Mouse (Mus musculus): Measurements from ENCODE around the gene Tex45. TPM values are rescaled to one million over a fixed set of nuclear protein-coding genes. Genes with fewer than 3 reads are reported as not detected.
A peak's percentile ranks its signal among the peaks of the same experiment; 100 is the strongest.

Gene Tex45
- total and polyA plus RNA-seq, 2 experiments from 2014 or later = 0.68 TPM; not detected in 1

- 4% methylated on average over 8 of the region's 8 CpGs for WGBS
- peak overlapping the region; percentile 66 for H3K9ac ChIP-seq
- H3K4me2 ChIP-seq (ENCODE audit: low read depth) = peak overlapping the region; percentile 82
- H3K4me3 ChIP-seq (ENCODE audit: low read depth, low read length) = peak overlapping the region; percentile 97
- ATAC-seq (peak; percentile 47), DNase-seq (no peak)
- peak overlapping the region; percentile 89 for H3K27ac ChIP-seq (ENCODE audit: low read depth, low read length)
- H3K4me1 ChIP-seq (ENCODE audit: insufficient read depth) = peaks cover 8% of the 10 kb centered on the region
- peaks cover 27% of the 10 kb centered on the region for H3K36me3 ChIP-seq (ENCODE audit: insufficient read depth)
- no peaks in the 10 kb centered on the region for H3K27me3 ChIP-seq (ENCODE audit: insufficient read depth, low read length)
- no peaks in the 10 kb centered on the region for H3K9me3 ChIP-seq (ENCODE audit: low read length)
- no peak for TF ChIP-seq CTCF (IDR thresholded peaks at IDR 0.05; ENCODE audit: low read depth)
Measured at GRCm38 (mm10) chr8:3499751-3500150, 29.1 kb downstream of the Tex45 start.

DNA sequence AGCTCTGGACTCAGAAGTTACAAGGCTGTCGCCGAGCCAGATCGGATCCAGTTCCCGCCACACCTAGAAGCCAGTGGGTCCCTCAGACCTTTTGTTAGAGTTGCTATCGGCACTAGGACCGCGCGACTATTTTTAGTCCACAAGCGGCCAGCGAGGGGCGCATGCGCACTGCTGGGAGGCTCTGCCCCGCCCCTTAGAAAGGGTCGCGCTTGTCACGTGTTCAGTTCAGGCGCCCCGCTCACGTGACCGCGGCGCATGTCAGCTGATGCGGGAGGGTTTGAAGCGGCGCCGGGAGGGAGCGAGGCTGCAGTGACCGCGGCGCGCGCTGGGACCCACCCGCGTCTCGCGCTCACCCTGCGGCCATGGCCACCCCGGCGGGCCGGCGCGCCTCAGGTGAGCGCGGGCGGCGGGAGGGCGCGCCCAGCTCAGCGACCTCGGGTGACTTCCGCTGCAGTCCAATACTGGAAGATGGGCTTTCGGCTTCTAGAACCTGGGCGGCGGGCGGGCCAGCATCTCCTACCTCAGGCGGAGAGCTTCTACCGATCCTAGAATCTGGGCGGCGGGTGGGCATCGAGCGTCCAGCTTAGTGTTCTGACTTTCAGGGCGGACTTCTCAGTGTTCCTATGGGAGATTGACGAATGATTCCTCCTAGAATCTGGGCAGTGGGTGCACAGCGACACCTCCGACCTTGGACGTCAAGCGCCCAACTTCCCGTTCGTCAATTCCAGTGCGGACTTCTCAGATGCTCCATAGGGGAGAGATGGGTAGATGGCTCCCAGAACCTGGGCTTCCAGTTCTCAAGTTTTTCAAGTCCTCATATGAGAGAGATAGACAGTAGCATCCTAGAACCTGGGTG lies 29.8 kb downstream of the Tex45 start, which contains the start of gene Mcoln1:
Gene Mcoln1 (plus strand): TSS at position 223 of the 856 bp plus-strand sequence.
- H3K4me2 ChIP-seq (ENCODE audit: low read depth) = peak within 1 kb of the TSS; percentile 82
- under 1% methylated on average over 59 of the region's 70 CpGs for WGBS
- no peaks in the 10 kb centered on the region for H3K9me3 ChIP-seq (ENCODE audit: low read length)
- ATAC-seq = peak; percentile 90
- H3K4me1 ChIP-seq (ENCODE audit: insufficient read depth) = peaks cover 8% of the 10 kb centered on the region
- peak within 1 kb of the TSS; percentile 97 for H3K4me3 ChIP-seq (ENCODE audit: low read depth, low read length)
- peak within 1 kb of the TSS; percentile 89 for H3K27ac ChIP-seq (ENCODE audit: low read depth, low read length)
- peak; percentile 99 for DNase-seq
- TF ChIP-seq CTCF (IDR thresholded peaks at IDR 0.05; ENCODE audit: low read depth) = peak; percentile 31
- H3K9ac ChIP-seq = peak within 1 kb of the TSS; percentile 66
- H3K36me3 ChIP-seq (ENCODE audit: insufficient read depth) = peaks cover 23% of the 10 kb centered on the region
- H3K27me3 ChIP-seq (ENCODE audit: insufficient read depth, low read length) = no peaks in the 10 kb centered on the region

DNA sequence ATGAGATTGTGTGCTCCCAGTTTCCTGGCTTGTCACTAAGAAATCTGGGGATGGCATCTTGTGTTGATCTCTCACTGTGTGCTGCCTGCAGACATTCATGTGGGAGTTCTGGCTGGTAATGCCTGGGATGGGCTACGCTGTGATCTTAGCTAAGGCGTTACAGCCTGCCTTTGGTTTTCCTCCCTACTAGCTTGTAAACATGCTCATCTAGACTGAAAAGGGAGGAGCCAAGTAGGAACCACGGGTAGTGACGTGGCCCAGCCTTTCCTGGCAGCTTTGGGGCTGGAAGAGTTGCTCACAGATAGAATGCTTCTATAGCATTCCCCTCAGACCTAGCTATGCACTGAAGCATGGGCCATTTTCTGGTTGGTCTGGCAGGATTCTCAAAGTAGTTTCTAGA lies 31.6 kb downstream of the Tex45 start:
- Histone ChIP-seq H3K4me3 (ENCODE audit: low read depth, low read length) (no peak overlapping the region), H3K4me2 (ENCODE audit: low read depth) (no peak overlapping the region), H3K9ac (no peak overlapping the region), H3K4me1 (ENCODE audit: insufficient read depth) (peaks cover 8% of the 10 kb centered on the region), H3K9me3 (ENCODE audit: low read length) (no peaks in the 10 kb centered on the region), H3K27me3 (ENCODE audit: insufficient read depth, low read length) (no peaks in the 10 kb centered on the region), H3K36me3 (ENCODE audit: insufficient read depth) (peaks cover 21% of the 10 kb centered on the region), H3K27ac (ENCODE audit: low read depth, low read length) (no peak overlapping the region)
- 62% methylated on average over 4 of the region's 4 CpGs for WGBS
- DNase-seq (no peak), ATAC-seq (no peak)
- TF ChIP-seq CTCF (IDR thresholded peaks at IDR 0.05; ENCODE audit: low read depth) = no peak

- TF ChIP-seq CTCF (IDR thresholded peaks at IDR 0.05; ENCODE audit: low read depth) = no peak
- Histone ChIP-seq H3K27me3 (ENCODE audit: insufficient read depth, low read length) (no peaks in the 10 kb centered on the region), H3K9ac (no peak overlapping the region), H3K27ac (ENCODE audit: low read depth, low read length) (no peak overlapping the region), H3K4me3 (ENCODE audit: low read depth, low read length) (no peak overlapping the region), H3K9me3 (ENCODE audit: low read length) (no peaks in the 10 kb centered on the region), H3K36me3 (ENCODE audit: insufficient read depth) (peaks cover 61% of the 10 kb centered on the region), H3K4me1 (ENCODE audit: insufficient read depth) (no peaks in the 10 kb centered on the region), H3K4me2 (ENCODE audit: low read depth) (no peak overlapping the region)
- no peak for ATAC-seq
- no peak for DNase-seq
- 86% methylated on average over 6 of the region's 6 CpGs for WGBS
Measured at GRCm38 (mm10) chr8:3507979-3508754, 37.5 kb downstream of the Tex45 start.

DNA sequence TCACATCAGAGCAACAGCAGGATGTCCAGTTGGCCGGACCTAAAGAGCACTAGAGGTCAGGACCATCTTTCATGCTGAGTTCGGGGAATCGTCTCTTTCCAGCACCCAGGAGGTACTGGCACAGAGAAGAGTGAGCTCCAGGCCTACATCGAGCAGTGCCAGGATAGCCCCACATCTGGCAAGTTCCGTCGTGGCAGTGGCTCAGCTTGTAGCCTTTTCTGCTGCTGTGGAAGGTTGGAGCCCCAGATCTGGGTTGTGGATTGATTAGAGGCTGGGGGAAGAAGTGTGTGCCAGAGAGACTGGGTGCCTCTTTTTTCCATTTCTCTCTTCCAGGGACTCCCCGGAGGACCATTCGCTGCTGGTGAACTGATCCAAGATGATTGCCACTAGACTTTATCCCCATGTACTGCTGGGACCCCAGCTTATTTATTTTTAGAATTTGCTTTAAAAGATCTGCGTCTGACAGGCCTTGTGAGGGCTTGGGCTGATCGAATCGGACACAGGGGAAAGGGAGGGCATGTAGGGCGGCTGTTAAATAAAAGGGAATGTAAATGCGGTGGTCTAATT lies 44.1 kb downstream of the Tex45 start:
- ATAC-seq = no peak
- no peak for TF ChIP-seq CTCF (IDR thresholded peaks at IDR 0.05; ENCODE audit: low read depth)

GRCm38 (mm10) chr8:3515260-3515671 lies 44.6 kb downstream of the Tex45 start, which contains the start of gene Pnpla6:
TSS of gene Pnpla6 (plus strand) at chr8:3515384.
- peak within 1 kb of the TSS; percentile 93 for H3K4me2 ChIP-seq (ENCODE audit: low read depth)

More for the DNA sequence above, 44.1 kb downstream of the Tex45 start:
- no peak for DNase-seq
- Histone ChIP-seq H3K4me2 (ENCODE audit: low read depth) (peak overlapping the region; percentile 93), H3K9ac (peak overlapping the region; percentile 64), H3K27me3 (ENCODE audit: insufficient read depth, low read length) (no peaks in the 10 kb centered on the region), H3K4me3 (ENCODE audit: low read depth, low read length) (peak overlapping the region; percentile 62), H3K36me3 (ENCODE audit: insufficient read depth) (peaks cover 30% of the 10 kb centered on the region), H3K27ac (ENCODE audit: low read depth, low read length) (peak overlapping the region; percentile 77), H3K4me1 (ENCODE audit: insufficient read depth) (peaks cover 6% of the 10 kb centered on the region; the same call in 1 of the 2 replicates), H3K9me3 (ENCODE audit: low read length) (no peaks in the 10 kb centered on the region)
- WGBS = 29% methylated on average over 13 of the region's 13 CpGs

More at GRCm38 (mm10) chr8:3515260-3515671, 44.6 kb downstream of the Tex45 start, which contains the start of gene Pnpla6:
- Histone ChIP-seq H3K4me3 (ENCODE audit: low read depth, low read length) (peak within 1 kb of the TSS; percentile 62), H3K9ac (peak within 1 kb of the TSS; percentile 64), H3K9me3 (ENCODE audit: low read length) (no peaks in the 10 kb centered on the region), H3K27ac (ENCODE audit: low read depth, low read length) (peak within 1 kb of the TSS; percentile 77), H3K27me3 (ENCODE audit: insufficient read depth, low read length) (no peaks in the 10 kb centered on the region), H3K4me1 (ENCODE audit: insufficient read depth) (peaks cover 6% of the 10 kb centered on the region; the same call in 1 of the 2 replicates), H3K36me3 (ENCODE audit: insufficient read depth) (peaks cover 25% of the 10 kb centered on the region)
- ATAC-seq = peak; percentile 79
- under 1% methylated on average over 25 of the region's 25 CpGs for WGBS
- no peak for TF ChIP-seq CTCF (IDR thresholded peaks at IDR 0.05; ENCODE audit: low read depth)
- DNase-seq = peak; percentile 87

Measured in forebrain, postnatal 0 days (tissue).